10 mouse cellular contexts compared by ENCODE assay signal in the genomic region with DNA sequence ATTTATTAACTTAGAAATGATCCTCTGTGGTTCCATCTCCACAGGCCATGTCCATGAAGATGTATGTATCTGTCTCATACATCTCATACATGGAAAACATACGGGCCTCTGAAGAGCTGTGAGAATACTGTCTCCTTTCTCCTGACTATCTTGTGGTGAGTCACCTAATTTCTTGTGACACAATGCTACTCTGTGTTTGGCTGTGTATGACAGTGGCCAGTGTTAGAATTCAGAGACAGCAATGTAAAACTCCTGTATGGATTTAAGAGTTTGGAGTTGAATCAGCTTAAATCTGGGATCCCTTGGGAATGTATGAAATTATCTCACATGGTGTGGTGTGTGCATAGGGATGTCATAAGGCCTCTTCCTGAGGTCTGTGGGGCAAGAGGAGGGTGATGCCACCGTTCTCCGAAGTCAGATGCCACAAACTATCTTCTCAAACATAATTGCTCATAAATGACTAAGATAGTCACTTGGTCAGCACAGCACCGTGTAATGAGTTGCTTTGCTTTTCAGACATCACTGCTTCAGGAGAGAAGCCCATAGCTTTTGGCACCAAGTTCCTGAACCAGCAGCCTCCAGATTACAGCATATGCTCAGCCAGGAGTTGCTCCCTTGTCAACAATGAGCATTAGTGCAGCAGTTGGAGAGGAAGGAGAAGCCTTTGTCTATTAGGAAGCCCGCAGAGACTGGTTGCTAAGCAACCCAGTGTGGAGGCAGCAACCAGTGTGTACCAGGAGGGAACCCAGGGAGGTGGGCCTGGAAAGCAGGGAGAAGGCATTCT.
A peak's percentile ranks its signal among the peaks of the same experiment; 100 is the strongest.
DNase-seq lines count a peak whose midpoint lies in the region; ATAC-seq lines count a peak whose summit lies in the region.
"Had no signal": no experiment of that assay in that cellular context is flagged by ENCODE, and none has a peak within 500 bp of the region (broad histone marks: within the 10 kb centered on the region; RNA-seq: fewer than 3 reads in every experiment).

No protein-coding gene starts in this region.

- peak overlapping the region; percentile 84 for H3K27ac ChIP-seq in hindbrain, embryonic 13.5 days
- peak overlapping the region; percentile 66 for H3K27ac ChIP-seq in midbrain, embryonic 12.5 days (replicated peaks)
- no peak overlapping the region for H3K27ac ChIP-seq in intestine, embryonic 16.5 days (ENCODE audit: low read length)
- no peak overlapping the region for H3K27ac ChIP-seq in intestine, embryonic 15.5 days

- DNase-seq in lung, postnatal 10 days = peak; percentile 3
- DNase-seq in lung, postnatal 4 days = no peak
- DNase-seq in MN1 (ENCODE audit: low spot score) = no peak
- DNase-seq in heart, postnatal 4 days = no peak

- H3K27me3 ChIP-seq in hindbrain, embryonic 13.5 days = no peaks in the 10 kb centered on the region
- no peaks in the 10 kb centered on the region; the same call in 1 of the 2 replicates for H3K27me3 ChIP-seq in midbrain, embryonic 12.5 days
- no peaks in the 10 kb centered on the region for H3K27me3 ChIP-seq in intestine, embryonic 16.5 days (replicated peaks; ENCODE audit: control insufficient read depth, insufficient read depth, low read length)
- no peaks in the 10 kb centered on the region for H3K27me3 ChIP-seq in intestine, embryonic 15.5 days (replicated peaks)
- H3K27me3 ChIP-seq: megakaryocyte, embryonic 14.5 days had no signal

- H3K4me2 ChIP-seq in hindbrain, embryonic 13.5 days = 0 out of 2 replicates have a peak overlapping the region, but pooled peaks have one; percentile 1
- H3K4me2 ChIP-seq in midbrain, embryonic 12.5 days (replicated peaks) = peak overlapping the region; percentile 15; the same call in 1 of the 2 replicates
- no peak overlapping the region for H3K4me2 ChIP-seq in intestine, embryonic 16.5 days (ENCODE audit: low read depth, low read length)
- no peak overlapping the region for H3K4me2 ChIP-seq in intestine, embryonic 15.5 days (replicated peaks)

- no peaks in the 10 kb centered on the region for H3K36me3 ChIP-seq in hindbrain, embryonic 13.5 days
- no peaks in the 10 kb centered on the region for H3K36me3 ChIP-seq in midbrain, embryonic 12.5 days
- H3K36me3 ChIP-seq in intestine, embryonic 16.5 days (ENCODE audit: control insufficient read depth, insufficient read depth, low read length) = no peaks in the 10 kb centered on the region
- no peaks in the 10 kb centered on the region for H3K36me3 ChIP-seq in intestine, embryonic 15.5 days
- H3K36me3 ChIP-seq: G1E had no signal

- no peak overlapping the region for H3K9ac ChIP-seq in hindbrain, embryonic 13.5 days
- H3K9ac ChIP-seq in midbrain, embryonic 12.5 days (replicated peaks) = no peak overlapping the region
- no peak overlapping the region for H3K9ac ChIP-seq in intestine, embryonic 16.5 days (ENCODE audit: low read depth, low read length)
- no peak overlapping the region for H3K9ac ChIP-seq in intestine, embryonic 15.5 days

- 21% methylated on average over 5 of the region's 5 CpGs for WGBS in hindbrain, embryonic 13.5 days
- WGBS in midbrain, embryonic 12.5 days = 28% methylated on average over 5 of the region's 5 CpGs
- 50% methylated on average over 5 of the region's 5 CpGs for WGBS in intestine, embryonic 16.5 days
- 51% methylated on average over 5 of the region's 5 CpGs for WGBS in intestine, embryonic 15.5 days

- no peaks in the 10 kb centered on the region for H3K9me3 ChIP-seq in hindbrain, embryonic 13.5 days
- no peaks in the 10 kb centered on the region for H3K9me3 ChIP-seq in midbrain, embryonic 12.5 days
- H3K9me3 ChIP-seq in intestine, embryonic 16.5 days (ENCODE audit: control insufficient read depth, low read length) = no peaks in the 10 kb centered on the region
- no peaks in the 10 kb centered on the region for H3K9me3 ChIP-seq in intestine, embryonic 15.5 days

- H3K4me1 ChIP-seq in hindbrain, embryonic 13.5 days (replicated peaks) = peaks cover 24% of the 10 kb centered on the region
- peaks cover 23% of the 10 kb centered on the region for H3K4me1 ChIP-seq in midbrain, embryonic 12.5 days
- H3K4me1 ChIP-seq in intestine, embryonic 16.5 days (ENCODE audit: control insufficient read depth, insufficient read depth, low read length) = no peaks in the 10 kb centered on the region
- H3K4me1 ChIP-seq in intestine, embryonic 15.5 days (replicated peaks) = no peaks in the 10 kb centered on the region
- H3K4me1 ChIP-seq: megakaryocyte, embryonic 14.5 days had no signal

- no peak overlapping the region for H3K4me3 ChIP-seq in hindbrain, embryonic 13.5 days
- no peak overlapping the region for H3K4me3 ChIP-seq in midbrain, embryonic 12.5 days
- H3K4me3 ChIP-seq in intestine, embryonic 16.5 days (ENCODE audit: low read length) = no peak overlapping the region
- no peak overlapping the region for H3K4me3 ChIP-seq in intestine, embryonic 15.5 days (replicated peaks)
- H3K4me3 ChIP-seq: megakaryocyte, embryonic 14.5 days had no signal

- peak; percentile 94 for ATAC-seq in hindbrain, embryonic 13.5 days (ENCODE audit: low FRiP score)
- ATAC-seq in midbrain, embryonic 12.5 days (ENCODE audit: low FRiP score, low read depth) = peak; percentile 98
- ATAC-seq in intestine, embryonic 16.5 days = no peak
- no peak for ATAC-seq in intestine, embryonic 15.5 days

Comparison
In these comparisons a context has a peak if more than half of its experiments do, and no peak if none do; other contexts are left out.
1. ATAC-seq: peak in hindbrain, embryonic 13.5 days (single experiment) and midbrain, embryonic 12.5 days (single experiment); none in intestine, embryonic 16.5 days (single experiment) and intestine, embryonic 15.5 days (single experiment).
2. H3K27ac ChIP-seq: peak in hindbrain, embryonic 13.5 days (single experiment) and midbrain, embryonic 12.5 days (single experiment); none in intestine, embryonic 16.5 days (single experiment) and intestine, embryonic 15.5 days (single experiment).
3. H3K4me2 ChIP-seq: peak in hindbrain, embryonic 13.5 days (single experiment) and midbrain, embryonic 12.5 days (single experiment); none in intestine, embryonic 16.5 days (single experiment) and intestine, embryonic 15.5 days (single experiment).